Mouse (Mus musculus): ENCODE measurements around the gene Inpp5a.

GRCm38 (mm10) chr7:139387921-139388669 is 814 bp upstream of the Inpp5a start:
- TF ChIP-seq CTCF (IDR thresholded peaks at IDR 0.05; ENCODE audit: control insufficient read depth, insufficient read depth, low read length) = no peak
- no peak for TF ChIP-seq POLR2A (IDR thresholded peaks at IDR 0.05; ENCODE audit: borderline replicate concordance, control insufficient read depth, low read depth, low read length)
